Mouse (Mus musculus) heart, postnatal 0 days (tissue): ENCODE results near the gene Cyp4f37.

Source experiments
- CTCF ChIP-seq: IDR thresholded peaks from 2 replicates; pipeline ENCODE4 v1.5.1; 2016; ENCODE audit warnings: antibody characterized with exemption, control low read depth, low read depth
- EP300 ChIP-seq: IDR thresholded peaks from 2 replicates; pipeline ENCODE4 v1.6.1; 2016; ENCODE audit warnings: antibody characterized with exemption, low read depth

DNA sequence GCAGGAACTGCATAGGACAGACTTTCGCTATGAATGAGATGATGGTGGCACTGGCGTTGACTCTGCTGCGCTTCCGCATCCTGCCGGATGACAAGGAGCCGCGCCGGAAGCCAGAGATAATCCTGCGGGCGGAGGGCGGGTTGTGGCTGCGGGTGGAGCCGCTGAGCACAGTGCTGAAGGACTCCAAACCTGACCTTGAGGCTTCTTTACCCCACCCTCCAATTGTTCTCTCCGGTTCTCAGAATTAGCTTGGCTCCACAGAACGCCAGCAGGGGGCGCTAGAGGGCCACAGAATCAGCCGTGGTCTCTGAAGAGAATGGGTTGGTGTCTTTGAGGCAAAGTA, 13.8 kb downstream of the Cyp4f37 start:
- no peak for TF ChIP-seq EP300
- peak; percentile 94 for TF ChIP-seq CTCF
